ENCODE assay signal across 24 mouse cellular contexts in genomic region chr16:92330966-92331365, GRCm38 (mm10). TPM values are rescaled to one million over a fixed set of nuclear protein-coding genes. Genes with fewer than 3 reads are reported as not detected.
DNase-seq lines count a peak whose midpoint lies in the region; ATAC-seq lines count a peak whose summit lies in the region.
"Had no signal": no experiment of that assay in that cellular context is flagged by ENCODE, and none has a peak within 500 bp of the region (broad histone marks: within the 10 kb centered on the region; RNA-seq: fewer than 3 reads in every experiment).

No protein-coding gene starts in this region.

- WGBS in heart, embryonic 13.5 days: 55% methylated on average over 5 of the region's 5 CpGs
- 53% methylated on average over 5 of the region's 5 CpGs for WGBS in liver, embryonic 11.5 days
- WGBS in limb, embryonic 10.5 days: 73% methylated on average over 5 of the region's 5 CpGs

- no peaks in the 10 kb centered on the region for H3K9me3 ChIP-seq in heart, embryonic 13.5 days
- H3K9me3 ChIP-seq in liver, embryonic 11.5 days (ENCODE audit: control insufficient read depth, low read length): no peaks in the 10 kb centered on the region
- H3K9me3 ChIP-seq in limb, embryonic 10.5 days (replicated peaks): no peaks in the 10 kb centered on the region
- H3K9me3 ChIP-seq: embryonic facial prominence, embryonic 12.5 days; forebrain, embryonic 15.5 days; limb, embryonic 12.5 days; midbrain, embryonic 10.5 days had no signal

- H3K36me3 ChIP-seq in heart, embryonic 13.5 days: no peaks in the 10 kb centered on the region
- H3K36me3 ChIP-seq in liver, embryonic 11.5 days (ENCODE audit: control insufficient read depth, insufficient read depth, low read length): no peaks in the 10 kb centered on the region
- no peaks in the 10 kb centered on the region for H3K36me3 ChIP-seq in limb, embryonic 10.5 days
- H3K36me3 ChIP-seq: embryonic facial prominence, embryonic 12.5 days; forebrain, embryonic 15.5 days; limb, embryonic 12.5 days; midbrain, embryonic 10.5 days had no signal

- peaks cover 24% of the 10 kb centered on the region for H3K4me1 ChIP-seq in heart, embryonic 13.5 days
- H3K4me1 ChIP-seq in liver, embryonic 11.5 days (replicated peaks; ENCODE audit: control insufficient read depth, insufficient read depth, low read length): peaks cover 8% of the 10 kb centered on the region; the same call in 1 of the 2 replicates
- peaks cover 23% of the 10 kb centered on the region for H3K4me1 ChIP-seq in limb, embryonic 10.5 days
- H3K4me1 ChIP-seq: forebrain, embryonic 15.5 days had no signal

- no peak; the same call in 1 of the 2 replicates for ATAC-seq in heart, embryonic 13.5 days (ENCODE audit: extremely low read depth, insufficient number of reproducible peaks, low FRiP score, low TSS enrichment)
- 0 out of 2 replicates have a peak, but pooled peaks have one; percentile 36 for ATAC-seq in liver, embryonic 11.5 days (replicated peaks; ENCODE audit: low FRiP score)
- ATAC-seq: forebrain, embryonic 15.5 days; hindbrain, embryonic 16.5 days had no signal

- H3K9ac ChIP-seq in heart, embryonic 13.5 days: no peak overlapping the region
- no peak overlapping the region for H3K9ac ChIP-seq in liver, embryonic 11.5 days (ENCODE audit: low read depth, low read length)
- H3K9ac ChIP-seq: embryonic facial prominence, embryonic 12.5 days; forebrain, embryonic 15.5 days; limb, embryonic 12.5 days had no signal

- H3K4me2 ChIP-seq in heart, embryonic 13.5 days: no peak overlapping the region
- H3K4me2 ChIP-seq in liver, embryonic 11.5 days: no peak overlapping the region
- H3K4me2 ChIP-seq: embryonic facial prominence, embryonic 12.5 days; forebrain, embryonic 15.5 days; limb, embryonic 12.5 days had no signal

- H3K4me3 ChIP-seq in heart, embryonic 13.5 days: no peak overlapping the region
- H3K4me3 ChIP-seq in liver, embryonic 11.5 days (ENCODE audit: low read depth, low read length): no peak overlapping the region
- H3K4me3 ChIP-seq in limb, embryonic 10.5 days: no peak overlapping the region
- H3K4me3 ChIP-seq: embryonic facial prominence, embryonic 12.5 days; forebrain, embryonic 15.5 days; limb, embryonic 12.5 days; midbrain, embryonic 10.5 days had no signal

- no peak for DNase-seq in heart, postnatal 14 days
- no peak for DNase-seq in liver, embryonic 11.5 days (ENCODE audit: low spot score)
- DNase-seq in liver: no peak
- DNase-seq in cerebellum, postnatal 14 days: peak; percentile 59 to 69
- DNase-seq in MN1 (ENCODE audit: low spot score): no peak
- no peak for DNase-seq in limb, embryonic 10.5 days (ENCODE audit: low spot score)
- DNase-seq: kidney, adult 11 months; layer of hippocampus, adult 9-11 months; lung, adult 18-20 months; lung, postnatal 4 days; right cerebral cortex, adult 18-20 months had no signal

- H3K27ac ChIP-seq in heart, embryonic 13.5 days (replicated peaks): peak overlapping the region; percentile 70
- H3K27ac ChIP-seq in liver, embryonic 11.5 days (ENCODE audit: low read depth, low read length): peak overlapping the region; percentile 52; the same call in 1 of the 2 replicates
- no peak overlapping the region for H3K27ac ChIP-seq in limb, embryonic 10.5 days
- H3K27ac ChIP-seq: embryonic facial prominence, embryonic 12.5 days; forebrain, embryonic 15.5 days; limb, embryonic 12.5 days; midbrain, embryonic 10.5 days had no signal

- H3K27me3 ChIP-seq in heart, embryonic 13.5 days (replicated peaks): 0 out of 2 replicates have a peak, but pooled peaks cover 5% of the 10 kb centered on the region
- H3K27me3 ChIP-seq in liver, embryonic 11.5 days (replicated peaks; ENCODE audit: control insufficient read depth, insufficient read depth, low read length): no peaks in the 10 kb centered on the region
- H3K27me3 ChIP-seq in limb, embryonic 10.5 days (ENCODE audit: low read depth, poor library complexity, severe bottlenecking): peaks cover 15% of the 10 kb centered on the region; the same call in 1 of the 2 replicates
- H3K27me3 ChIP-seq: embryonic facial prominence, embryonic 12.5 days; forebrain, embryonic 15.5 days; limb, embryonic 12.5 days had no signal

- intact Hi-C loops in heart, postnatal 14 days (cut with DNase I): no loop called here

RNA-seq across cellular contexts. Expression of gene Fam243, which starts 9.7 kb away (rescaled TPM):
- not detected in 2 replicates for polyA plus RNA-seq in heart, embryonic 13.5 days (2015; fragmentation: Nextera tagmentation; extraction: Ambion mirVana)
- 1 to 10 TPM; 1.2 to 1.4 TPM for total RNA-seq in heart, postnatal 14 days (2021)
- not detected in 2 replicates for polyA plus RNA-seq in liver, embryonic 11.5 days (2014; fragmentation: Nextera tagmentation; extraction: Ambion mirVana)
- polyA plus RNA-seq in limb, embryonic 10.5 days (2016; fragmentation: Nextera tagmentation; extraction: Ambion mirVana): 0.13 TPM in 1 of 2 replicates, not detected in the other
- total RNA-seq: adrenal gland, adult 18-20 months; ES-E14; gastrocnemius, postnatal 4 days; left cerebral cortex, adult 8-10 months had no signal
- polyA plus RNA-seq: embryonic facial prominence, embryonic 12.5 days; hindbrain, embryonic 16.5 days; limb, embryonic 12.5 days; neural tube, embryonic 11.5 days; spleen, adult 2 months; stomach, embryonic 16.5 days had no signal

RNA-seq across cellular contexts. Expression of gene Kcne1, which starts 28.3 kb away (rescaled TPM):
- 105 and 125 TPM in 2 replicates for polyA plus RNA-seq in heart, embryonic 13.5 days (2015; fragmentation: Nextera tagmentation; extraction: Ambion mirVana)
- total RNA-seq in heart, postnatal 14 days (2021): 100 to 1,000 TPM; 171 to 231 TPM
- polyA plus RNA-seq in liver, embryonic 11.5 days (2014; fragmentation: Nextera tagmentation; extraction: Ambion mirVana): 0.05 TPM in 1 of 2 replicates, not detected in the other
- polyA plus RNA-seq in limb, embryonic 10.5 days (2016; fragmentation: Nextera tagmentation; extraction: Ambion mirVana): 0.05 and 0.40 TPM in 2 replicates
- total RNA-seq: adrenal gland, adult 18-20 months; ES-E14; gastrocnemius, postnatal 4 days had no signal
- polyA plus RNA-seq: forebrain, embryonic 15.5 days; limb, embryonic 12.5 days; spleen, adult 2 months had no signal

RNA-seq across cellular contexts. Expression of gene Smim11, which starts 29.9 kb away (rescaled TPM):
- 101 and 111 TPM in 2 replicates for polyA plus RNA-seq in heart, embryonic 13.5 days (2015; fragmentation: Nextera tagmentation; extraction: Ambion mirVana)
- 10 to 100 TPM; 54.2 to 57.5 TPM for total RNA-seq in heart, postnatal 14 days (2021)
- 106 and 117 TPM in 2 replicates for polyA plus RNA-seq in liver, embryonic 11.5 days (2014; fragmentation: Nextera tagmentation; extraction: Ambion mirVana)
- polyA plus RNA-seq in limb, embryonic 10.5 days (2016; fragmentation: Nextera tagmentation; extraction: Ambion mirVana): 112 and 114 TPM in 2 replicates

RNA-seq across cellular contexts. Expression of gene Kcne2, which starts 38.8 kb away (rescaled TPM):
- polyA plus RNA-seq in heart, embryonic 13.5 days (2015; fragmentation: Nextera tagmentation; extraction: Ambion mirVana): 1.2 and 1.3 TPM in 2 replicates
- total RNA-seq in heart, postnatal 14 days (2021): not detected
- 0.26 TPM in 1 of 2 replicates, not detected in the other for polyA plus RNA-seq in liver, embryonic 11.5 days (2014; fragmentation: Nextera tagmentation; extraction: Ambion mirVana)
- 0.18 TPM in 1 of 2 replicates, not detected in the other for polyA plus RNA-seq in limb, embryonic 10.5 days (2016; fragmentation: Nextera tagmentation; extraction: Ambion mirVana)
- total RNA-seq: adrenal gland, adult 18-20 months; ES-E14; gastrocnemius, postnatal 4 days had no signal
- polyA plus RNA-seq: spleen, adult 2 months had no signal

Comparison
In these comparisons a context has a peak if more than half of its experiments do, and no peak if none do; other contexts are left out.
1. DNase-seq: peak in cerebellum, postnatal 14 days (2 of 2); none in heart, postnatal 14 days (0 of 2), liver, embryonic 11.5 days (single experiment), liver (single experiment), MN1 (single experiment) and limb, embryonic 10.5 days (single experiment).
2. RNA of gene Kcne1, which starts 28.3 kb away (polyA plus RNA-seq): 105 to 125 TPM in heart, embryonic 13.5 days; 0.05 TPM in liver, embryonic 11.5 days and 0.05 to 0.40 TPM in limb, embryonic 10.5 days; every median in the first group is over 10 times any median in the second.